Mouse (Mus musculus): ENCODE measurements around the gene Zfp804a. TPM values are rescaled to one million over a fixed set of nuclear protein-coding genes. Genes with fewer than 3 reads are reported as not detected.

The Zfp804a gene
- total RNA-seq (2012; rRNA removed): not detected in 2 replicates
- total RNA-seq (2014; rRNA removed): not detected in 2 replicates
- polyA plus RNA-seq (2012; ENCODE audit: insufficient read length, low read depth): not detected in 2 replicates

GRCm38 (mm10) chr2:82053185-82053891 lies at the start of gene Zfp804a:
Gene Zfp804a (plus strand): TSS chr2:82053222.
- Histone ChIP-seq H3K4me2 (ENCODE audit: insufficient read depth, low read depth, poor library complexity, severe bottlenecking) (no peak within 1 kb of the TSS), H3K79me2 (replicated peaks; ENCODE audit: control insufficient read depth, extremely low read depth, insufficient read depth, poor library complexity, severe bottlenecking) (no peaks in the 10 kb centered on the region), H3K27ac (ENCODE audit: insufficient read depth, low read depth) (no peak within 1 kb of the TSS), H3K9me3 (replicated peaks; ENCODE audit: low read length) (peaks cover 1% of the 10 kb centered on the region), H3K27me3 (replicated peaks) (no peaks in the 10 kb centered on the region), H3K36me3 (replicated peaks in 1 of 2; ENCODE audit: control insufficient read depth in 1 of 2, insufficient read depth in 1 of 2, low read length in 1 of 2) (no peaks in the 10 kb centered on the region), H3K9ac (ENCODE audit: insufficient read depth, low read depth) (no peak within 1 kb of the TSS), H3K4me1 (ENCODE audit: control insufficient read depth in 1 of 2, insufficient read depth in 2 of 2) (no peaks in the 10 kb centered on the region), H3K4me3 (replicated peaks in 1 of 3; ENCODE audit: low read depth in 2 of 3, low read length in 2 of 3, poor library complexity in 1 of 3) (no peak within 1 kb of the TSS)
- TF ChIP-seq MEF2A (IDR thresholded peaks at IDR 0.05; ENCODE audit: borderline replicate concordance, low read depth, low read length) (no peak), USF1 (IDR thresholded peaks at IDR 0.05; ENCODE audit: low read depth, low read length) (no peak), ZKSCAN1 (IDR thresholded peaks at IDR 0.05; ENCODE audit: borderline replicate concordance, low read depth, low read length) (no peak), E2F4 (IDR thresholded peaks at IDR 0.05; ENCODE audit: insufficient replicate concordance, low read depth, low read length) (no peak), GABPA (IDR thresholded peaks at IDR 0.05; ENCODE audit: insufficient replicate concordance, low read depth, low read length) (no peak), KAT2A (IDR thresholded peaks at IDR 0.05; ENCODE audit: insufficient replicate concordance, low read length) (no peak), MAX (IDR thresholded peaks at IDR 0.05; ENCODE audit: low read length) (no peak), MYC (IDR thresholded peaks at IDR 0.05; ENCODE audit: low read depth, low read length) (no peak), USF2 (conservative IDR thresholded peaks at IDR 0.05; ENCODE audit: low read depth, low read length) (no peak), SMC3 (IDR thresholded peaks at IDR 0.05; ENCODE audit: low read depth, low read length) (no peak), NRF1 (IDR thresholded peaks at IDR 0.05; ENCODE audit: low read depth, low read length) (no peak), ETS1 (conservative IDR thresholded peaks at IDR 0.05; ENCODE audit: low read depth, low read length) (no peak), IRF4 (IDR thresholded peaks at IDR 0.05; ENCODE audit: low read depth, low read length) (no peak), NELFE (IDR thresholded peaks at IDR 0.05; ENCODE audit: low read depth, low read length) (no peak), JUN (IDR thresholded peaks at IDR 0.05; ENCODE audit: insufficient read depth, low read depth, low read length) (no peak)
- dilution Hi-C loops (cut with MboI; ENCODE audit: extremely low pct_ligation_motif_present, extremely low pct_unique_long_range_greater_than_20kb, low sequenced_read_pairs): no loop called here
- in situ Hi-C loops (cut with MboI; ENCODE audit: low pct_ligation_motif_present, low pct_unique_long_range_greater_than_20kb, low sequenced_read_pairs): no loop called here
- no peak for DNase-seq (ENCODE audit: extremely low read depth)

- Histone ChIP-seq H3K4me1 (ENCODE audit: control insufficient read depth in 1 of 2, insufficient read depth in 2 of 2) (no peaks in the 10 kb centered on the region), H3K9ac (ENCODE audit: insufficient read depth, low read depth) (no peak overlapping the region), H3K9me3 (replicated peaks; ENCODE audit: low read length) (peaks cover 1% of the 10 kb centered on the region), H3K27me3 (replicated peaks) (no peaks in the 10 kb centered on the region), H3K36me3 (replicated peaks in 1 of 2; ENCODE audit: control insufficient read depth in 1 of 2, insufficient read depth in 1 of 2, low read length in 1 of 2) (no peaks in the 10 kb centered on the region), H3K4me3 (replicated peaks in 1 of 3; ENCODE audit: low read depth in 2 of 3, low read length in 2 of 3, poor library complexity in 1 of 3) (no peak overlapping the region), H3K4me2 (ENCODE audit: insufficient read depth, low read depth, poor library complexity, severe bottlenecking) (no peak overlapping the region), H3K79me2 (replicated peaks; ENCODE audit: control insufficient read depth, extremely low read depth, insufficient read depth, poor library complexity, severe bottlenecking) (no peaks in the 10 kb centered on the region), H3K27ac (ENCODE audit: insufficient read depth, low read depth) (no peak overlapping the region)
- in situ Hi-C loops (cut with MboI; ENCODE audit: low pct_ligation_motif_present, low pct_unique_long_range_greater_than_20kb, low sequenced_read_pairs) (no loop called here), dilution Hi-C loops (cut with MboI; ENCODE audit: extremely low pct_ligation_motif_present, extremely low pct_unique_long_range_greater_than_20kb, low sequenced_read_pairs) (no loop called here)
- DNase-seq (ENCODE audit: extremely low read depth): no peak
- no peak for TF ChIP-seq CHD2 (IDR thresholded peaks at IDR 0.05; ENCODE audit: low read length)
- no peak for TF ChIP-seq JUN (IDR thresholded peaks at IDR 0.05; ENCODE audit: insufficient read depth, low read depth, low read length)
- TF ChIP-seq ZKSCAN1 (IDR thresholded peaks at IDR 0.05; ENCODE audit: borderline replicate concordance, low read depth, low read length): no peak
- TF ChIP-seq ZMIZ1 (IDR thresholded peaks at IDR 0.05; ENCODE audit: low read depth, low read length): no peak
- no peak for TF ChIP-seq SIN3A (IDR thresholded peaks at IDR 0.05; ENCODE audit: low read length)
- TF ChIP-seq MXI1 (IDR thresholded peaks at IDR 0.05; ENCODE audit: low read depth, low read length): no peak
- no peak for TF ChIP-seq ELF1 (IDR thresholded peaks at IDR 0.05; ENCODE audit: low read depth, low read length)
- TF ChIP-seq MEF2A (IDR thresholded peaks at IDR 0.05; ENCODE audit: borderline replicate concordance, low read depth, low read length): no peak
- TF ChIP-seq E2F4 (IDR thresholded peaks at IDR 0.05; ENCODE audit: insufficient replicate concordance, low read depth, low read length): no peak
- no peak for TF ChIP-seq NRF1 (IDR thresholded peaks at IDR 0.05; ENCODE audit: low read depth, low read length)
- no peak for TF ChIP-seq ZNF384 (IDR thresholded peaks at IDR 0.05; ENCODE audit: low read depth, low read length)
These were observed 1.4 kb upstream of the Zfp804a start for GRCm38 (mm10) chr2:82051635-82052034.

All from CH12.LX (cell line).